Mouse (Mus musculus) MEL (cell line): ENCODE measurements around the gene Prrt4.

Experiments
- CHD1 ChIP-seq: IDR thresholded peaks from 2 replicates; pipeline ENCODE4 v1.6.1; 2012; ENCODE audit warnings: low read depth, mild to moderate bottlenecking, inconsistent platforms, low read length, improper control_type of control experiment
- CHD2 ChIP-seq: IDR thresholded peaks from 2 replicates; pipeline ENCODE4 v1.6.1; 2011; ENCODE audit warnings: low read length, improper control_type of control experiment
- CTCF ChIP-seq, 3 experiments: IDR thresholded peaks in 2 of 3; conservative IDR thresholded peaks in 1 of 3; 2 replicates each; pipeline ENCODE4 v1.5.1; 2011 to 2012; ENCODE audit warnings: low read length in 3 of 3, low read depth in 2 of 3, mild to moderate bottlenecking in 2 of 3, improper control_type of control experiment in 1 of 3, inconsistent platforms in 1 of 3, mixed read lengths in 1 of 3, moderate library complexity in 1 of 3; ENCODE audit not compliant: control insufficient read depth in 1 of 3, insufficient read depth in 1 of 3, poor library complexity in 1 of 3, severe bottlenecking in 1 of 3
- E2F4 ChIP-seq: IDR thresholded peaks from 2 replicates; pipeline ENCODE4 v1.6.1; 2011; ENCODE audit warnings: low read depth, low read length, improper control_type of control experiment, borderline replicate concordance
- ELF1 ChIP-seq: IDR thresholded peaks from 2 replicates; pipeline ENCODE4 v1.6.1; 2014; ENCODE audit warnings: low read depth, mild to moderate bottlenecking, inconsistent platforms, low read length, improper control_type of control experiment, moderate library complexity
- EP300 ChIP-seq, 2 experiments: IDR thresholded peaks; 2 replicates each; pipeline ENCODE4 v1.6.1; 2011; ENCODE audit warnings: improper control_type of control experiment in 2 of 2, low read length in 2 of 2, low read depth in 1 of 2, mild to moderate bottlenecking in 1 of 2
- GABPA ChIP-seq: IDR thresholded peaks from 2 replicates; pipeline ENCODE4 v1.6.1; 2012; ENCODE audit warnings: low read depth, mild to moderate bottlenecking, inconsistent platforms, low read length, improper control_type of control experiment, moderate library complexity
- KAT2A ChIP-seq: conservative IDR thresholded peaks from 2 replicates; pipeline ENCODE4 v1.6.1; 2012; ENCODE audit warnings: low read depth, low read length, improper control_type of control experiment, inconsistent platforms
- MXI1 ChIP-seq: IDR thresholded peaks from 2 replicates; pipeline ENCODE4 v1.6.1; 2011; ENCODE audit warnings: mild to moderate bottlenecking, low read depth, low read length, improper control_type of control experiment
- POLR2A ChIP-seq, 2 experiments: IDR thresholded peaks; 2 replicates each; pipeline ENCODE4 v1.6.1; 2011 to 2012; ENCODE audit warnings: low read length in 2 of 2, mild to moderate bottlenecking in 2 of 2, control low read depth in 1 of 2, improper control_type of control experiment in 1 of 2, low read depth in 1 of 2, moderate library complexity in 1 of 2; ENCODE audit not compliant: control insufficient read depth in 1 of 2, insufficient read depth in 1 of 2, poor library complexity in 1 of 2
- RCOR1 ChIP-seq: IDR thresholded peaks from 2 replicates; pipeline ENCODE4 v1.6.1; 2012; ENCODE audit warnings: low read depth, mild to moderate bottlenecking, inconsistent platforms, low read length, improper control_type of control experiment
- SIN3A ChIP-seq: IDR thresholded peaks from 2 replicates; pipeline ENCODE4 v1.6.1; 2012; ENCODE audit warnings: low read length, improper control_type of control experiment, inconsistent platforms
- TAL1 ChIP-seq: IDR thresholded peaks from 2 replicates; pipeline ENCODE4 v1.6.1; 2012; ENCODE audit warnings: mild to moderate bottlenecking, inconsistent platforms, low read length, moderate library complexity, mixed read lengths
- UBTF ChIP-seq: IDR thresholded peaks from 2 replicates; pipeline ENCODE4 v1.6.1; 2012; ENCODE audit warnings: low read depth, mild to moderate bottlenecking, inconsistent platforms, low read length, improper control_type of control experiment, moderate library complexity, borderline replicate concordance; ENCODE audit not compliant: insufficient read depth

- TF ChIP-seq SIN3A = no peak
- no peak for TF ChIP-seq ELF1
- no peak for TF ChIP-seq CTCF (IDR thresholded peaks at IDR 0.05 in 2 of 3, conservative IDR thresholded peaks at IDR 0.05 in 1 of 3; ENCODE audit: control insufficient read depth in 1 of 3, insufficient read depth in 1 of 3, low read depth in 2 of 3, low read length in 3 of 3, poor library complexity in 1 of 3, severe bottlenecking in 1 of 3)
- no peak for TF ChIP-seq RCOR1
- TF ChIP-seq TAL1 = no peak
- TF ChIP-seq KAT2A = no peak
- TF ChIP-seq UBTF = no peak
- TF ChIP-seq MXI1 = no peak
- TF ChIP-seq CHD1 = no peak
- no peak for TF ChIP-seq CHD2
- TF ChIP-seq POLR2A (IDR thresholded peaks at IDR 0.05; ENCODE audit: control insufficient read depth in 1 of 2, insufficient read depth in 1 of 2, low read depth in 1 of 2, low read length in 2 of 2, poor library complexity in 1 of 2) = no peak
- no peak for TF ChIP-seq GABPA
- no peak for TF ChIP-seq EP300 (IDR thresholded peaks at IDR 0.05; ENCODE audit: low read depth in 1 of 2, low read length in 2 of 2)
- no peak for TF ChIP-seq E2F4
Observed at GRCm38 (mm10) chr6:29213436-29213835, 34.1 kb upstream of the Prrt4 start.
